Mouse (Mus musculus) midbrain, embryonic 10.5 days (tissue): Measurements from ENCODE around the gene Ccdc63. TPM values are rescaled to one million over a fixed set of nuclear protein-coding genes. Genes with fewer than 3 reads are reported as not detected.
A peak's percentile ranks its signal among the peaks of the same experiment; 100 is the strongest.

Experiments used
- DNase-seq: peaks from one replicate; pipeline ENCODE4 v3.0.0-alpha.2; 2017; ENCODE audit warnings: low spot score
- H3K27ac ChIP-seq: fragments of 300-500 bp; sonication (generic); replicated peaks from 2 replicates; pipeline ENCODE4 v1.5.1; 2016; ENCODE audit warnings: mild to moderate bottlenecking
- H3K27me3 ChIP-seq: fragments of 300-500 bp; sonication (generic); 2 replicates; pipeline ENCODE4 v1.6.1; 2016; ENCODE audit warnings: low read depth, mild to moderate bottlenecking; ENCODE audit not compliant: poor library complexity, severe bottlenecking
- H3K36me3 ChIP-seq: fragments of 300-500 bp; sonication (generic); 2 replicates; pipeline ENCODE4 v1.6.1; 2016; ENCODE audit warnings: mild to moderate bottlenecking, moderate library complexity
- H3K4me1 ChIP-seq: fragments of 300-500 bp; sonication (generic); 2 replicates; pipeline ENCODE4 v1.6.1; 2016
- H3K4me3 ChIP-seq: fragments of 300-500 bp; sonication (generic); 2 replicates; pipeline ENCODE4 v1.5.1; 2016; ENCODE audit warnings: mild to moderate bottlenecking, moderate library complexity
- H3K9me3 ChIP-seq: fragments of 300-500 bp; sonication (generic); replicated peaks from 2 replicates; pipeline ENCODE4 v1.6.1; 2016; ENCODE audit warnings: mild to moderate bottlenecking
- WGBS: fragments of 180-500 bp; shearing (Covaris S2); methylation state at CpG from one replicate; pipeline ENCODE4 v1.1.7; 2016; 5-methylcytosine and 5-hydroxymethylcytosine counted together
- polyA plus RNA-seq: library from polyadenylated mRNA; unstranded; fragments of >200 nt; fragmentation: Nextera tagmentation; extraction: Ambion mirVana; gene quantifications from 2 replicates; pipeline ENCODE4 v1.2.1, GENCODE M21; 2016

Gene Ccdc63
- polyA plus RNA-seq, 1 experiment from 2014 or later = not detected

GRCm38 (mm10) chr5:122131076-122132051 is 9.3 kb downstream of the Ccdc63 start:
- 10% methylated on average over 34 of the region's 34 CpGs for WGBS
- H3K4me1 ChIP-seq = peaks cover 20% of the 10 kb centered on the region
- DNase-seq = peak; percentile 83
- no peaks in the 10 kb centered on the region for H3K36me3 ChIP-seq
- no peak overlapping the region for H3K27ac ChIP-seq
- H3K27me3 ChIP-seq = peaks cover 27% of the 10 kb centered on the region
- no peaks in the 10 kb centered on the region for H3K9me3 ChIP-seq
- peak overlapping the region; percentile 52 for H3K4me3 ChIP-seq

DNA sequence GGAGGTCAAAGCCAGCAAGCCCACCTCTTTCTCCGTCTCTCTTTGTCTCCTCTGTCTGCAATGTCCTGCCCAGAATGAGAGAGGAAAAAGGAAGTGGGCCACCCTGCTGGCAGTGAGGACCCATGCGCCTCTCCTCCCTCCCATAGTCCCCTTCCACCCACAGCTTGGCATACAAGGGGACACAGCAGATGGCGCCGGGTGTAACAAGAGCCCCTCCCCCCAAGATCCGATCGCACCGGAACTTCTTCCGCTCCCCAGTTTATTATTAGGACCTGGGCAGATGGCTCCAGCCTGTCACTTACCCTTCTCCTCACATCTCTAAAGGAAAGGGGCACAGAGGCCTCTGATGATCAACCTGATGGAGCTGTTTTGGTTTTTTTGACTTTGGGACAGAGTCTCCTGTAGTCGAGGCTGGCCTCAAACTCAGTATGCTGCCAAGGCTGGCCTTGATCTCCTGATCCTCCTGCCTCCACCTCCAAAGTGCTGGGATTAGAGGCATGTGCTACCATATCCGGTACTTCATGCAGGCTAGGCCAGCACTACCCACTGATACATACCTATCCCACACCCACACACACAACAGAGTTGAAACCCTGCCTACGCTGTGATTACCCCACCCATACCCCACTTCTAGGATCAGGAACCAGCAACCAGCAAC is 10.2 kb downstream of the Ccdc63 start:
- 86% methylated on average over 11 of the region's 11 CpGs for WGBS
- no peak overlapping the region for H3K27ac ChIP-seq
- no peaks in the 10 kb centered on the region for H3K36me3 ChIP-seq
- peaks cover 27% of the 10 kb centered on the region for H3K27me3 ChIP-seq
- H3K4me1 ChIP-seq = peaks cover 20% of the 10 kb centered on the region
- no peaks in the 10 kb centered on the region for H3K9me3 ChIP-seq
- no peak for DNase-seq
- no peak overlapping the region for H3K4me3 ChIP-seq

- H3K27ac ChIP-seq = no peak overlapping the region
- H3K9me3 ChIP-seq = no peaks in the 10 kb centered on the region
- peaks cover 20% of the 10 kb centered on the region for H3K4me1 ChIP-seq
- H3K27me3 ChIP-seq = peaks cover 27% of the 10 kb centered on the region
- DNase-seq = peak; percentile 49
- WGBS = 38% methylated on average over 16 of the region's 16 CpGs
- H3K36me3 ChIP-seq = no peaks in the 10 kb centered on the region
- H3K4me3 ChIP-seq = no peak overlapping the region
Measured at GRCm38 (mm10) chr5:122129068-122129655, 11.5 kb downstream of the Ccdc63 start.

DNA sequence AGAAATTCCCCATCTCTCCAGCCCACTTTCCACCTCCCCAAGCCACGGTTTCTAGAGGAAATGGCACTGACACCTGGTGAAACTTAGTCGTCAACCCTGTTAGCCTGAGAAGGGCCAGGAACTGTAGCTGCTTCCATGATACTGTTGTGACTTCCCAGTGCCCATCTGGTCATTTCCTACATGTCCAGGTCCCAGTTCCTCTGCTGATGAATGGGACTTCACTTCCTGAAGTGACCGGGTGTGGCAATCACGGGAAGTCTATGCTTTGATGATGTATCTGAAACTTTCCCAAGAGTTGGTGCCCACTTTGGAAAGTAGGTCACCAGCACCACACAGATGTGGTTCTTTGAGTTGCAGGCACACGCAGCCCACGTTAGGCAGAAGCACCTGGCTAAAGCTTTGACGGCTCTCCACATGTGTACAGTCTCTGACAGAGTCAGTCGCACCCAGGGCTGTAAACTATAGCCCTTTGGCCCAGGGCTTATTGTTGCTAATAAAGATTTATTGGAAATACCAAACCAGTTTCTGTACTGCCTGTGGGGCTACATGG is 15.3 kb downstream of the Ccdc63 start:
- Histone ChIP-seq H3K36me3 (no peaks in the 10 kb centered on the region), H3K9me3 (no peaks in the 10 kb centered on the region), H3K27me3 (peaks cover 4% of the 10 kb centered on the region), H3K4me1 (peaks cover 5% of the 10 kb centered on the region; the same call in 1 of the 2 replicates), H3K27ac (no peak overlapping the region), H3K4me3 (no peak overlapping the region)
- no peak for DNase-seq
- WGBS = 89% methylated on average over 8 of the region's 8 CpGs

- H3K27ac ChIP-seq = no peak overlapping the region
- no peaks in the 10 kb centered on the region for H3K36me3 ChIP-seq
- 86% methylated on average over 6 of the region's 6 CpGs for WGBS
- 0 out of 2 replicates have a peak, but pooled peaks cover 2% of the 10 kb centered on the region for H3K9me3 ChIP-seq
- DNase-seq = no peak
- no peaks in the 10 kb centered on the region for H3K27me3 ChIP-seq
- no peaks in the 10 kb centered on the region for H3K4me1 ChIP-seq
- no peak overlapping the region for H3K4me3 ChIP-seq
Measured at GRCm38 (mm10) chr5:122116243-122116642, 24.4 kb downstream of the Ccdc63 start.

GRCm38 (mm10) chr5:122115266-122115763 is 25.3 kb downstream of the Ccdc63 start:
- 0 out of 2 replicates have a peak, but pooled peaks cover 2% of the 10 kb centered on the region for H3K9me3 ChIP-seq
- H3K4me1 ChIP-seq = no peaks in the 10 kb centered on the region
- H3K36me3 ChIP-seq = no peaks in the 10 kb centered on the region
- no peak for DNase-seq
- WGBS = 95% methylated on average over 9 of the region's 9 CpGs
- no peak overlapping the region for H3K27ac ChIP-seq
- no peak overlapping the region for H3K4me3 ChIP-seq
- no peaks in the 10 kb centered on the region for H3K27me3 ChIP-seq

GRCm38 (mm10) chr5:122114176-122114575 is 26.4 kb downstream of the Ccdc63 start:
- Histone ChIP-seq H3K36me3 (no peaks in the 10 kb centered on the region), H3K4me3 (no peak overlapping the region), H3K4me1 (peaks cover 5% of the 10 kb centered on the region), H3K27me3 (no peaks in the 10 kb centered on the region), H3K9me3 (0 out of 2 replicates have a peak, but pooled peaks cover 2% of the 10 kb centered on the region), H3K27ac (no peak overlapping the region)
- 1% methylated on average over 2 of the region's 2 CpGs for WGBS
- DNase-seq = peak; percentile 61

DNA sequence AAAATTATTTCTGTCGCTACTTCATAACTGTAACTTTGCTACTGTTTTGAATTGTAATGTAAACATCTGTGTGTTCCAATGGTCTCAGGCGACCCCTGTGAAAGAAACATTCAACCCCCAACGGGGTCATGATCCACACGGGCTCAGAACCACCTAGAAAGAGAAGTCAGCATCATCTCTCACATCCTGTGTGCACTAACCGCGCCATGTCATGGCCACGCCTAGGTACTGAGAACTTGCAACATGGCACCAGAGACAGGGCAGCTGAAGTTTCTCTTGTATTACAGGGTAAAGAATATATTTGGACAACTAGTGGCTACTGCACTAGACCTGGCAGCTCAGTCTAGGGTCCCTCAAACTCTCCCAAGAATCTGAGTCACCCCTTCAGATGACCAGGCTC is 27.2 kb downstream of the Ccdc63 start:
- DNase-seq = no peak
- H3K9me3 ChIP-seq = 0 out of 2 replicates have a peak, but pooled peaks cover 2% of the 10 kb centered on the region
- WGBS = 81% methylated on average over 7 of the region's 7 CpGs
- H3K27ac ChIP-seq = no peak overlapping the region
- no peaks in the 10 kb centered on the region for H3K36me3 ChIP-seq
- H3K4me1 ChIP-seq = peaks cover 10% of the 10 kb centered on the region
- no peaks in the 10 kb centered on the region for H3K27me3 ChIP-seq
- H3K4me3 ChIP-seq = no peak overlapping the region

GRCm38 (mm10) chr5:122111933-122112248 is 28.7 kb downstream of the Ccdc63 start:
- H3K9me3 ChIP-seq = 0 out of 2 replicates have a peak, but pooled peaks cover 2% of the 10 kb centered on the region
- no peaks in the 10 kb centered on the region for H3K27me3 ChIP-seq
- H3K4me1 ChIP-seq = peaks cover 10% of the 10 kb centered on the region
- no peak for DNase-seq
- H3K36me3 ChIP-seq = no peaks in the 10 kb centered on the region
- H3K27ac ChIP-seq = no peak overlapping the region
- no peak overlapping the region for H3K4me3 ChIP-seq
- 61% methylated on average over 4 of the region's 4 CpGs for WGBS

DNA sequence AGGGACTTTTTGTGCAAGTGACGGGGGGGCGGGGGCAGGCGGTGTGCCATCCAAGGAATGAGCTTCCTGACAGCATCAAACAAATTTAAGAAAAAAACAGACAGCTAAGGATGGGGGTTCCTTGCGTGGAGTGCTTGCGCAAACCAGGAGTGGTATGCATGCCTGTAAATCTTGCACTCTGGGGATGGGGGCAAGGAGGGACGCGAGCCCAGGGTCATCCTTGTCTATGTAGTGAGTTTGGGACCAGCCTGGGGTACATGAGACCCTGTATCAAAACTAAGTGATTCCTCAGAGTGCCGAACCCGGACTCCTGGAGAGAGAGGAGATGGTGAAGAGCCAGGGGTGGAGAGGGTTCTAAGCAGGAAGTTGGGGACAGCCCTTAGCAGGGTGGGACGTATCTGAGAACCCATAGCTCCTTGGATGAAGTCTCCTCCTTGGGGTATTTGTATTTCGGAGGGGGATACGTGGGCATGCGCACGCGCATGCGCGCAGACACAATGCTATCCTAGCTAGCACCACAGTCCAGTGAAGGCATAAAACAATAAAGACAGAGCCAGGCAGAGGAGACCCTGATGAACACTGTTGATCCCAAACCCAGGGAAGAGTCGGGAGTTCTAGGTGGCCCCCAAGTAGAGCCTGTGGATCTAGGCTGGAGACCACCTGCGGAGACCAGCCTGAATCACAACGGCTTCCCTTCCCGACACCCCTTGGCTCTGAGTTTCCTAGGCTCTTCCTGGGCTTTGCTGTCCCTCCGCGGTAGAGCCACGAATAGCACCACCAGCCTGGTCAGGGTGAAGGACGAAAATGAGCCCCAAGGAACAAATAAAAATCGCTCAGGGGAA is 29.3 kb downstream of the Ccdc63 start:
- H3K36me3 ChIP-seq = no peaks in the 10 kb centered on the region
- H3K27me3 ChIP-seq = no peaks in the 10 kb centered on the region
- H3K4me1 ChIP-seq = peaks cover 10% of the 10 kb centered on the region
- DNase-seq = no peak
- no peak overlapping the region for H3K4me3 ChIP-seq
- H3K27ac ChIP-seq = 0 out of 2 replicates have a peak overlapping the region, but pooled peaks have one; percentile 28
- WGBS = 68% methylated on average over 26 of the region's 26 CpGs
- 0 out of 2 replicates have a peak, but pooled peaks cover 2% of the 10 kb centered on the region for H3K9me3 ChIP-seq

DNA sequence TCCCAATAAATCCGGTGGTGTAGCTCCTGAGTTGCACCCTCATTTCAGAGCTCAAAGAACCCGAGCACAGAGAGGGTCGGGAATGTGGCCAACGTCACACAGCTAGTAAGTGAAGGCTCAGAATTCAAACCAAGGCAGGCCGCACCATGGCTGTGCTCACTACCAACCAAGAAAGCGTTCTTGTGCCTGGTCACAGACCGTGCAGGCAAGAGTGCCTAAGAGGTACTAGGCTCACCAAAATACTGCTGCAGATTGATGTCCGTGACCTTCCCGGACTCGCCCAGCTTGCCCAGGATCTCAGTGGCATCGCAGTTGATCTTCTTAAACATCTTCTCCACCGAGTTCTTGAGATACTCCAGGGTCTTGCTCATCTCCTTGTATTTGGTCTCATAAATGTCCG is 30.0 kb downstream of the Ccdc63 start:
- 90% methylated on average over 13 of the region's 13 CpGs for WGBS
- Histone ChIP-seq H3K4me1 (peaks cover 10% of the 10 kb centered on the region), H3K36me3 (no peaks in the 10 kb centered on the region), H3K4me3 (no peak overlapping the region), H3K9me3 (no peaks in the 10 kb centered on the region), H3K27me3 (no peaks in the 10 kb centered on the region), H3K27ac (no peak overlapping the region)
- no peak for DNase-seq
